Mouse (Mus musculus): Measurements from ENCODE around the gene Iqch. TPM values are rescaled to one million over a fixed set of nuclear protein-coding genes. Genes with fewer than 3 reads are reported as not detected.
"Not testable (repeated sequence)": the region's sequence is repeated elsewhere in the genome, so short reads cannot be mapped to it uniquely, and the experiment has no call there.

Gene Iqch
- total RNA-seq, 4 experiments from 2014 or later, result not detected

- DNase-seq (ENCODE audit: low spot score in 2 of 2), result no peak
These were observed 34.0 kb downstream of the Iqch start for GRCm38 (mm10) chr9:63568314-63568713.

DNA sequence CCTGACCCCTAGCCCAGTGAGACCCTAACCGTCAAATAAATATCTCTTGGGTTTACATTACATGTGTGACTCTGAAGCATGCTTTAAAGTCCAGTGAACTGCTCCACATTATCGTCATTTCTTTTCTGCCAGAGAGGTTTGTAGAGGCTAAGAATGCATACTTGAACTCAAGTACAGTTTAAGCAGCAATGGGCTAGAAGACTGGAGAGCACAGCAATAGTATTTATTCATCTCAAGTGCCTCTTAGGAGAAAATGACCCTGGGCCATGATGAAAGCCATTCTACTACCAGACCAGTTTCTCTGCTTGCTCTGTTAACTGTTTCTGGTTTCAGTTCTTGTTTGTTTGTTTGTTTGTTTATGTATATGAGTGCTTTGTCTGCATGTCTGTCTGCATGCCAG is 38.9 kb downstream of the Iqch start:
- no peak for DNase-seq (ENCODE audit: low spot score in 2 of 2)

- no peak for DNase-seq (ENCODE audit: low spot score in 2 of 2)
These were observed 40.4 kb downstream of the Iqch start for GRCm38 (mm10) chr9:63561931-63562330.

- DNase-seq (ENCODE audit: low spot score in 2 of 2), result no peak
These were observed 45.4 kb downstream of the Iqch start for GRCm38 (mm10) chr9:63556933-63557332.

DNA sequence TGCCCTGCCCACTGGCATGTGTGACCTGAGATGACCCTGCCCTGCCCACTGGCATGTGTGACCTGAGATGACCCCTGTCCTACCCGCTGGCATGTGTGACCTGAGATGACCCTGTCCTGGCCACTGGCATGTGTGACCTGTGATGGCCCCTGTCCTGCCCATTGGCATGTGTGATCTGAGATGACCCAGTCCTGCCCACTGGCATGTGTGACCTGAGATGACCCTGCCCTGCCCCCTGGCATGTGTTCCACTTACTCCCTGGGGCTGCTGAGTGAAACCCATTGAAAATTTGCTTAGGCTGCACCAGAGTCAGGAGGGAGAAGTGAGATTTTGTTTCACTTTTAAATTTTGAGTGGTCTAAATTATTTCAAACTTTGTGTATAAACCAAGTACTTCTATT is 46.0 kb downstream of the Iqch start:
- DNase-seq (ENCODE audit: low spot score in 2 of 2), result no peak

GRCm38 (mm10) chr9:63555460-63555990 is 46.8 kb downstream of the Iqch start:
- DNase-seq (ENCODE audit: low spot score in 2 of 2), result no peak

- no peak for DNase-seq (ENCODE audit: low spot score in 2 of 2)
These were observed 48.7 kb downstream of the Iqch start for GRCm38 (mm10) chr9:63553628-63554027.

DNA sequence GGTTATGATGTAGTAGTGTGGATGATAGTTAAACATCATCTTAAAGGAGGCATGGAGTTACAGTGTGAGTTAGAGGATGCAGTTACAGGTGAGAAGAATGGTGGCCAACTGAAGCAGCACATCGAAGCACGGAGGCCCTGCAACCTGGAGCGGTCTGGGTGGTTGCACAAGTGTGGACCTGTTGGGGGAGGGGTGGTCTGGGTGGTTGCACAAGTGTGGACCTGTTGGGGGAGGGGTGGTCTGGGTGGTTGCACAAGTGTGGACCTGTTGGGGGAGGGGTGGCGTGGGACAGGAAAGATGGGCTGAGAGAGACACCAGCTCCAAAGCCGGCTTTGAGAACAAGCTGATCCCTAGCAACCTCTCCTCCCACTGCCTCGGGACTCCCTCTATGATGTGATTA is 51.6 kb downstream of the Iqch start:
- DNase-seq (ENCODE audit: low spot score in 2 of 2), result not testable (repeated sequence)

DNA sequence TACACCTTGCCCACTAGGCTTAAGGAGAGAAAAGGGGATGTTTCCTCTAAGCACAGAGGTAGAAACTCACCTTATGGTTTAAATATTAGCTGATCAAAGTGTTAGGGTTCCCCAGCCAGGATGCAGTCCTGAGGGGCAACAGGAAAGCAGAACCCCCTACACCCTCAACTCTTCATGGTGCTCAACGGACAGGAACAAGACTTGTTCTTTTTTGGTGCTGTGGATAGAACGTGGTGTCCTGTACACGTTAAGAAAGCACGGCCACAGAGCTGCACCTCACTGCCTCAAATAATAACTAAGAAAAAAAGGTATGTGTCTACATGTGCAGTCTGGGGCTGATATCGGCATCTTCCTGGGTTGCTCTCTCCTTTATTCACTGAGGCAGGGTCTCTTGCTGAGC is 53.3 kb downstream of the Iqch start:
- no peak for DNase-seq (ENCODE audit: low spot score in 2 of 2)

GRCm38 (mm10) chr9:63541926-63542325 is 60.4 kb downstream of the Iqch start:
- DNase-seq (ENCODE audit: low spot score in 2 of 2), result no peak

GRCm38 (mm10) chr9:63541301-63541700 is 61.0 kb downstream of the Iqch start:
- no peak for DNase-seq (ENCODE audit: low spot score in 2 of 2)

DNA sequence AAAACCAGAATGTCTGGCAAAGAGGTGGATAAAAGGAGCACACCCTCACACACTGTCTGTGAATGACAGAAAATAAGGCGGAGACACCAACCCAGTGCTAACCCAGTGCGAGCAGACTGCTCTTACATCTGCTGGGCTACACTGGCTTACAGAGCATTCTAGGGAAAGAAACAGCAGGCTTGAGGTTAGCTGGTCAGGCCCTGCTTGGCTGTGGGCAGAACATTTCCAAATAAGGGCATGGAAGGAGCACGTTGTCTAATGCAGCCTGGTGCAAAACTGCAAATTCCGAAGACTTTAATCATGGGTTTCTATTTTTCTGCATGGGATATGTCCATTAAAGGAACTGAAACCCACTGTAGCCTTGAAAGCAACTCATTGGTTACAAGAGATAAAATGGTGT is 64.8 kb downstream of the Iqch start:
- no peak for DNase-seq (ENCODE audit: low spot score in 2 of 2)

GRCm38 (mm10) chr9:63535042-63535441 is 67.3 kb downstream of the Iqch start:
- DNase-seq (ENCODE audit: low spot score in 2 of 2), result no peak

DNA sequence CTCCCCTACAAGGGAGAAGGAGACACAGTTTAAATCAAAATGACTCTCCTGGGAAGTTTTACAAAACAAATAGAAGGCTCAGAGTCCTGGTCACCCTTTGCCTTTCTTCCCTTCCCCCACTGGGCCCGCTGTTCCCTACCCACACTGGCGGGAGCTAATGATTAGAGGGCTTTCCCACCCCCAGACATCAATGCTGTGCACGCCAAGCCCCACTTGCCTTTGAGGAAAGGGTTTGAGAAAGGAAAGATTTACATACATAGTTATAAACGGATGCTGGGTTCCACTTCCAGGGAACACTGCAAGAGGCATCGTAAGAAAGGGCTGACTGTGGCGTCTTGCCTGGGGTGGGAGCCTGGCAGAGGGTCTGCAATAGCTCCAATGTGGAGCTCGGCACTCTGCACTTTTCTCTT is 67.9 kb downstream of the Iqch start:
- DNase-seq (ENCODE audit: low spot score in 2 of 2), result no peak

DNA sequence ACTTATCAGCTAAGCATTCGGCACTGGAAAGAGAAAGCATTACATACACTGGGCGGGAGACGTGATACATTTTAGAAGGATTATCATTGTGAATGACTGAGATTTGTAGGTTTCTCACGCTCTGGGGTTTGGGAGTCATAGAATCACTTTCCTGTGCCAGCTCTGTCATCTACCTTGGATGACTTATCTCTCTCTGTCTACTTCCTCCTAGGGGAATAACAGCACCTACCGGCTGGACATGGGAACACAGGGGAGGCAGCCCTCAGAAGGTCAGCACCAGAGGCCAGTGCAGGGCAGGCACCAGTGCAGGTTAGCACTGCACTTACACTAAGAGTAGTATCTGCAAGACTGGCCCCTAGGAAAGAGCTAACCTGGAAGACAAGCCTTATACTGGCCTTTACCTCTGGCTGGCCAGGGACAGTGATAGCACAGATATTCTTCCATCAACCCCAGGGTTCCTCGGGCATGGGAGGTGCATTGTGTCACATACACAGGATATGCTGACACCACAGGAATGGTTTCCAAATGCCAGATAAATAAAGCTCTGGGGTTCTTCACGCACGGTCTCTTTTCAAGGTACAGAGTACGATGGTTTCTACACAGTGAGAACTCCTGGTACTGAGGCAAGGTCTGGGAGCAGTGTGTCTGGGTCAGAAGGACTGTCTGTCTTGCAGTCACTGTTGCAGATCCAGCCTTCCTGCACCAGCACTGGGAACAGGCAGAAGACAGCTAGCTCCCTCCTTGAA is 69.2 kb downstream of the Iqch start:
- DNase-seq (ENCODE audit: low spot score in 2 of 2), result no peak

DNA sequence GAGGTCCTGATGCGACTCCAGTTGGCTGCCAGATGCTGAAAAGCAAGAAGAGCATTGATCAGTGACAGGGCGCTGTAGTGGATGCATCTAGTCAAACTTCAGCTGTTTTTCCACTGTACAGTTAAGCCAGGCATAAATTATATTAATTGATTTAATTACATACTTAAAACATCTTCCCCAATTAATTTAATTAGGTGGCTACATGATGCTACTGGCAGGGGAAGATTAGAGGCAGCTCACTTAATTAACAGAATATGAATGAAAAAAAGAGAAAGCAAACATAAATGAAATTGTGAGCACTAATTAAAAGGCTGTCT is 78.4 kb downstream of the Iqch start:
- no peak for DNase-seq (ENCODE audit: low spot score in 2 of 2)

DNA sequence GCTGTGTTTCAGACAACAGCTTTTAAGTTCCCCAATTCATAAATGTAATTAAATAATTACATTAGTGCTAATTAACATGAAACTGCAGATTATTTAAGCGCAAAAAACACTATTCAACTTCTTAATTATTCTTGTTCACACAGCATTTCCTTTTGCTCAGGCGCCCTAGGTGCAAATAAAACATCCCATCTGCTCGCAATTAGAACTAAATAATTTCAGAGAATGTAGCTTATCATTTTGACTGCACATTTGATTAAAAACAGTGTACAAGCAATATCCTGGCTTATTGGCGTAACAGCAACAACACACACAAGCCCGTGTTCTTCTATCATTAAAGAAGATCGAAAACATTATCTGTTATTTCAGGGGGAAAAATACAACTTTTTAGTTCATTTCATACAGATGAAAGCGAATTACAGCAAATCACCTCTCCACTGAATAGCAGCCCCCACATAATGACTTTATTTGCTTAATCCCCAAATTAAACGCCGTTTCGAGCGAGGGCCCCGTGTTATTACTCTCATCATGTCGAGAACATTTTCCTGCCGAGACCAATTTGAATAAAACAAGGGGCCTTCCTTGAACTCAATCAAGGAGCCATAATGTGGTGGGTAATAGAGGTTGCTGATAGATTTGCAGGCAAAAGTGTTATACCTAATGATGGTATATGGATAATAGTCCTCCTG is 78.9 kb downstream of the Iqch start:
- DNase-seq (ENCODE audit: low spot score in 2 of 2), result no peak

- DNase-seq (ENCODE audit: low spot score in 2 of 2), result no peak
These were observed 89.4 kb downstream of the Iqch start for GRCm38 (mm10) chr9:63512851-63513250.

GRCm38 (mm10) chr9:63511034-63511433 is 91.3 kb downstream of the Iqch start:
- no peak for DNase-seq (ENCODE audit: low spot score in 2 of 2)

DNA sequence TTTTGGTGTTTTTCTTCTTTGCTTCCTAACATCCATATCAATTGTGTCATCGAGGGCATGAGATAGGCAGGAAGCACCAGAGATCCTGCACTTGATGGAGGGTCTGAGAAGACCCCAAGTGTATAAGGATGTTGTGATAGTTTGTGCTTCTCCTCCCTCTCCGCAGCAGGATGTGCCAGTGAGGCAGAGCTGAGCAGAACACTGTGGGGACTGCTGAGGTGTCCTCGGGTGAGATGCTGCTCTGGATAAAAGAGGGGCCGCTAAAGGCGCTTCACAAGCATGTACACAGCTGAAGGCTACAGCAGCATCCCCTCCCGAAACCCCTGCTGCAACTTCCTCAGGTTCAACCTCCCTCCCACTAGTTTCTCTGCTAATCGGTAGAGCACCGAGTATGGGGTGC is 95.2 kb downstream of the Iqch start:
- no peak for DNase-seq (ENCODE audit: low spot score in 2 of 2)

GRCm38 (mm10) chr9:63503890-63504289 is 98.4 kb downstream of the Iqch start:
- DNase-seq (ENCODE audit: low spot score in 2 of 2), result no peak

DNA sequence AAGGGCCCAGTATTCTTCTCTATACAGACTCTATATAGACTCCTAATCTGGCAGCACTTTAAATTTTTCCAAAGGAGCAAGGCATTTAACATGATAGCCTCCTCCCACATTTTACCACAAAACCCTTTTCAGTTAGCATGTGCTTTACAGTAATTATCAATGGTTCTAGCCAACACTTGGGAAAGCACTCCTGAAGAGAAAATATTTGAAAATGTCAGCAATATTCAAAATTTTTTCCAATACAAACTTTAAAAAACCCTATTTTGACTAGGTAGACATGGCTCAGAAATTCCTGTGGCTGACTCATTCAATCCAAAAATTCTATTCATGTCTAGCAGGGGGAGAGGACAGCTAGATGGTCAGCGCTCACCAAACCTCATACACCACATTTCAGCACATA is 100.8 kb downstream of the Iqch start:
- DNase-seq (ENCODE audit: low spot score in 2 of 2), result no peak

DNA sequence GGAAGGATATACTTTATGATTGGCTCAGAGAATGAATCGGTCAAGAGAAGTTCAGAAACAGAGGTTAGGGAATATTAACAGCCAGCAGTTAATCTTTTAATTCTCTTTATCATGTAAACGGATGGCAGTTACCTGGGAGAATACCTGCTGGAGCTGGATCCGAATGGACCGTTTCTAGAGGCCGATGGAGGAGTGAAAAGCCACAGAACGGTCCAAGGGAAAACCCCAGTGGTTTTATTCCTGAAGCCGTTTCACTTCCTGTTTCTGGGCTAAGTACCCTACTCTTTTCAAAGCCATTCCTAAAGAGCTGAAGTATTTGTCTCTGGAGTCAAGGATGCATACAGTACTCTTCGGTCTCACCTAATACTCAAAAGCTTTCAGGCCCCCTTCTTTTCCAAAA is 102.4 kb downstream of the Iqch start:
- no peak for DNase-seq (ENCODE audit: low spot score in 2 of 2)

Measured in gastrocnemius, adult 8-10 months (tissue).